Mouse (Mus musculus) 416B (cell line): Measurements from ENCODE around the gene Arpp19.

Experiments used
- DNase-seq: peaks from one replicate; pipeline ENCODE4 v3.0.0; 2011; ENCODE audit warnings: low read depth

Gene Arpp19

GRCm38 (mm10) chr9:75038357-75038688, 909 bp downstream of the Arpp19 start:
- peak; percentile 33 for DNase-seq

GRCm38 (mm10) chr9:75040566-75040965, 3.2 kb downstream of the Arpp19 start:
- DNase-seq = no peak

- DNase-seq = no peak
These were observed 4.6 kb downstream of the Arpp19 start for GRCm38 (mm10) chr9:75041840-75042525.

GRCm38 (mm10) chr9:75043191-75043590, 5.8 kb downstream of the Arpp19 start:
- DNase-seq = no peak

GRCm38 (mm10) chr9:75047079-75047478, 9.7 kb downstream of the Arpp19 start:
- no peak for DNase-seq

GRCm38 (mm10) chr9:75049100-75049499, 11.7 kb downstream of the Arpp19 start:
- DNase-seq = peak; percentile 53

- peak; percentile 85 for DNase-seq
These were observed 12.6 kb downstream of the Arpp19 start for GRCm38 (mm10) chr9:75050003-75050402.

GRCm38 (mm10) chr9:75051841-75052240, 14.4 kb downstream of the Arpp19 start:
- DNase-seq = no peak

- no peak for DNase-seq
These were observed 17.6 kb downstream of the Arpp19 start for GRCm38 (mm10) chr9:75055046-75055445.

GRCm38 (mm10) chr9:75064678-75065331, 27.4 kb downstream of the Arpp19 start:
- DNase-seq = peak; percentile 56

GRCm38 (mm10) chr9:75070457-75071028, 33.1 kb downstream of the Arpp19 start, which contains the start of gene Myo5a:
Myo5a (plus strand) TSS chr9:75071015.
- no peak for DNase-seq

- DNase-seq = peak; percentile 80
These were observed 33.8 kb downstream of the Arpp19 start for GRCm38 (mm10) chr9:75071029-75071705.

GRCm38 (mm10) chr9:75071706-75072192, 34.3 kb downstream of the Arpp19 start:
- peak; percentile 74 for DNase-seq

- DNase-seq = no peak
These were observed 34.9 kb downstream of the Arpp19 start for GRCm38 (mm10) chr9:75072361-75072760.

GRCm38 (mm10) chr9:75077191-75077590, 39.8 kb downstream of the Arpp19 start:
- no peak for DNase-seq

- no peak for DNase-seq
These were observed 47.9 kb downstream of the Arpp19 start for GRCm38 (mm10) chr9:75085242-75085824.

- DNase-seq = no peak
These were observed 50.4 kb downstream of the Arpp19 start for GRCm38 (mm10) chr9:75087823-75088222.

- no peak for DNase-seq
These were observed 51.9 kb downstream of the Arpp19 start for GRCm38 (mm10) chr9:75089285-75089684.

- DNase-seq = peak; percentile 56
These were observed 54.7 kb downstream of the Arpp19 start for GRCm38 (mm10) chr9:75092134-75092533.

- DNase-seq = peak; percentile 93
These were observed 57.3 kb downstream of the Arpp19 start for GRCm38 (mm10) chr9:75094762-75095161.

- DNase-seq = no peak
These were observed 61.5 kb downstream of the Arpp19 start for GRCm38 (mm10) chr9:75098937-75099336.

- DNase-seq = no peak
These were observed 62.9 kb downstream of the Arpp19 start for GRCm38 (mm10) chr9:75100157-75100781.
